Comparison of ENCODE assay signal across 21 mouse cellular contexts in genomic region chr5:111914296-111914695, GRCm38 (mm10).
DNase-seq lines count a peak whose midpoint lies in the region; ATAC-seq and TF ChIP-seq lines count a peak whose summit lies in the region.
"Had no signal": no experiment of that assay in that cellular context is flagged by ENCODE, and none has a peak within 500 bp of the region (broad histone marks: within the 10 kb centered on the region; RNA-seq: fewer than 3 reads in every experiment).

No protein-coding gene starts in this region.

- no peak overlapping the region for H3K9ac ChIP-seq in forebrain, embryonic 12.5 days
- H3K9ac ChIP-seq in forebrain, postnatal 0 days: no peak overlapping the region
- H3K9ac ChIP-seq in midbrain, embryonic 13.5 days (replicated peaks): no peak overlapping the region
- no peak overlapping the region for H3K9ac ChIP-seq in midbrain, embryonic 11.5 days (ENCODE audit: low read length)
- H3K9ac ChIP-seq: embryonic facial prominence, embryonic 12.5 days; embryonic facial prominence, embryonic 15.5 days; hindbrain, embryonic 12.5 days; hindbrain, embryonic 15.5 days had no signal

- WGBS in forebrain, embryonic 12.5 days: 43% methylated on average over 3 of the region's 3 CpGs
- 38% methylated on average over 3 of the region's 3 CpGs for WGBS in forebrain, postnatal 0 days
- WGBS in midbrain, embryonic 13.5 days: 60% methylated on average over 3 of the region's 3 CpGs
- WGBS in midbrain, embryonic 11.5 days: 62% methylated on average over 3 of the region's 3 CpGs

- TF ChIP-seq CTCF in forebrain, postnatal 0 days (IDR thresholded peaks at IDR 0.05; ENCODE audit: low read depth): no peak
- TF ChIP-seq CTCF in brain, embryonic 14.5 days (IDR thresholded peaks at IDR 0.05; ENCODE audit: borderline replicate concordance, extremely low read depth, insufficient read depth, insufficient read length): no peak

- no peak for ATAC-seq in forebrain, embryonic 12.5 days (ENCODE audit: low FRiP score)
- ATAC-seq in forebrain, postnatal 0 days: no peak
- ATAC-seq in midbrain, embryonic 13.5 days: no peak
- ATAC-seq in midbrain, embryonic 11.5 days (ENCODE audit: low FRiP score): no peak
- ATAC-seq: activated CD4-positive, CD25-positive, alpha-beta regulatory T cell, adult 4 months; intestine, postnatal 0 days had no signal

- no peaks in the 10 kb centered on the region for H3K9me3 ChIP-seq in forebrain, embryonic 12.5 days
- no peaks in the 10 kb centered on the region for H3K9me3 ChIP-seq in forebrain, postnatal 0 days (ENCODE audit: low read length)
- no peaks in the 10 kb centered on the region for H3K9me3 ChIP-seq in midbrain, embryonic 13.5 days
- no peaks in the 10 kb centered on the region for H3K9me3 ChIP-seq in midbrain, embryonic 11.5 days (ENCODE audit: control insufficient read depth, low read length)
- H3K9me3 ChIP-seq: embryonic facial prominence, embryonic 12.5 days; embryonic facial prominence, embryonic 15.5 days; hindbrain, embryonic 12.5 days; hindbrain, embryonic 15.5 days had no signal

- H3K4me3 ChIP-seq in forebrain, embryonic 12.5 days (replicated peaks): no peak overlapping the region
- no peak overlapping the region for H3K4me3 ChIP-seq in forebrain, postnatal 0 days (ENCODE audit: low read depth, low read length)
- H3K4me3 ChIP-seq in midbrain, embryonic 13.5 days (replicated peaks): no peak overlapping the region
- H3K4me3 ChIP-seq in midbrain, embryonic 11.5 days (ENCODE audit: low read depth, low read length): no peak overlapping the region
- H3K4me3 ChIP-seq: embryonic facial prominence, embryonic 12.5 days; embryonic facial prominence, embryonic 15.5 days; gastrocnemius, adult 2 months; hindbrain, embryonic 12.5 days; hindbrain, embryonic 15.5 days had no signal

- peaks cover 12% of the 10 kb centered on the region for H3K27me3 ChIP-seq in forebrain, embryonic 12.5 days
- H3K27me3 ChIP-seq in forebrain, postnatal 0 days (ENCODE audit: insufficient read depth, low read length): no peaks in the 10 kb centered on the region
- no peaks in the 10 kb centered on the region for H3K27me3 ChIP-seq in midbrain, embryonic 13.5 days
- H3K27me3 ChIP-seq in midbrain, embryonic 11.5 days (ENCODE audit: control insufficient read depth, insufficient read depth, low read length): no peaks in the 10 kb centered on the region
- H3K27me3 ChIP-seq: embryonic facial prominence, embryonic 12.5 days; hindbrain, embryonic 15.5 days had no signal

- no peak overlapping the region for H3K4me2 ChIP-seq in forebrain, embryonic 12.5 days
- H3K4me2 ChIP-seq in forebrain, postnatal 0 days (ENCODE audit: low read depth): no peak overlapping the region
- H3K4me2 ChIP-seq in midbrain, embryonic 13.5 days (replicated peaks): no peak overlapping the region
- H3K4me2 ChIP-seq in midbrain, embryonic 11.5 days: no peak overlapping the region
- H3K4me2 ChIP-seq: embryonic facial prominence, embryonic 12.5 days; embryonic facial prominence, embryonic 15.5 days; heart, embryonic 11.5 days; hindbrain, embryonic 12.5 days; hindbrain, embryonic 15.5 days had no signal

- no peaks in the 10 kb centered on the region for H3K36me3 ChIP-seq in forebrain, embryonic 12.5 days (replicated peaks)
- H3K36me3 ChIP-seq in forebrain, postnatal 0 days (ENCODE audit: insufficient read depth): no peaks in the 10 kb centered on the region
- H3K36me3 ChIP-seq in midbrain, embryonic 13.5 days: no peaks in the 10 kb centered on the region
- H3K36me3 ChIP-seq in midbrain, embryonic 11.5 days (ENCODE audit: control insufficient read depth, insufficient read depth, low read length): no peaks in the 10 kb centered on the region
- H3K36me3 ChIP-seq: embryonic facial prominence, embryonic 12.5 days; embryonic facial prominence, embryonic 15.5 days; hindbrain, embryonic 12.5 days; hindbrain, embryonic 15.5 days had no signal

- TF ChIP-seq POLR2A in brain, embryonic 14.5 days (IDR thresholded peaks at IDR 0.05; ENCODE audit: borderline replicate concordance, extremely low read depth, insufficient read depth, insufficient read length, poor library complexity, severe bottlenecking): no peak

- peaks cover 66% of the 10 kb centered on the region for H3K4me1 ChIP-seq in forebrain, embryonic 12.5 days
- H3K4me1 ChIP-seq in forebrain, postnatal 0 days (ENCODE audit: insufficient read depth): peaks cover 40% of the 10 kb centered on the region
- peaks cover 69% of the 10 kb centered on the region for H3K4me1 ChIP-seq in midbrain, embryonic 13.5 days (replicated peaks)
- peaks cover 21% of the 10 kb centered on the region for H3K4me1 ChIP-seq in midbrain, embryonic 11.5 days (ENCODE audit: control insufficient read depth, insufficient read depth, low read length)
- H3K4me1 ChIP-seq: embryonic facial prominence, embryonic 12.5 days had no signal

- DNase-seq in forebrain, postnatal 0 days: no peak
- no peak for DNase-seq in midbrain, embryonic 11.5 days (ENCODE audit: low spot score, missing footprints)
- peak; percentile 73 for DNase-seq in brain, embryonic 14.5 days (ENCODE audit: low read depth)
- no peak for DNase-seq in cerebellum, postnatal 14 days
- DNase-seq: adrenal gland, adult 8-10 months; adrenal gland, postnatal 25 days; cerebellum, adult 18-20 months; cerebellum, adult 9-10 months; cerebellum, postnatal 25 days; gastrocnemius, adult 2 months; gastrocnemius, postnatal 14 days; heart, adult 11 months had no signal

- peak overlapping the region; percentile 84; the same call in 1 of the 2 replicates for H3K27ac ChIP-seq in forebrain, embryonic 12.5 days
- H3K27ac ChIP-seq in forebrain, postnatal 0 days (ENCODE audit: low read depth, low read length): no peak overlapping the region
- peak overlapping the region; percentile 83; the same call in 1 of the 2 replicates for H3K27ac ChIP-seq in midbrain, embryonic 13.5 days
- no peak overlapping the region for H3K27ac ChIP-seq in midbrain, embryonic 11.5 days (ENCODE audit: low read depth, low read length)
- H3K27ac ChIP-seq: embryonic facial prominence, embryonic 12.5 days; embryonic facial prominence, embryonic 15.5 days; gastrocnemius, adult 2 months had no signal

Comparison
In these comparisons a context has a peak if more than half of its experiments do, and no peak if none do; other contexts are left out.
1. H3K27ac ChIP-seq: peak in forebrain, embryonic 12.5 days (single experiment) and midbrain, embryonic 13.5 days (single experiment); none in forebrain, postnatal 0 days (single experiment) and midbrain, embryonic 11.5 days (single experiment).